Mouse (Mus musculus) ES-Bruce4 (cell line): Measurements from ENCODE around the gene Dlg1.

Source experiments
- EP300 ChIP-seq: IDR thresholded peaks from 2 replicates; pipeline ENCODE4 v1.6.1; 2011; ENCODE audit warnings: low read depth, low read length; ENCODE audit not compliant: insufficient read depth
- POLR2A ChIP-seq: IDR thresholded peaks from one replicate; pipeline ENCODE4 v1.8.1; 2011; ENCODE audit warnings: low read length; ENCODE audit not compliant: insufficient read depth

DNA sequence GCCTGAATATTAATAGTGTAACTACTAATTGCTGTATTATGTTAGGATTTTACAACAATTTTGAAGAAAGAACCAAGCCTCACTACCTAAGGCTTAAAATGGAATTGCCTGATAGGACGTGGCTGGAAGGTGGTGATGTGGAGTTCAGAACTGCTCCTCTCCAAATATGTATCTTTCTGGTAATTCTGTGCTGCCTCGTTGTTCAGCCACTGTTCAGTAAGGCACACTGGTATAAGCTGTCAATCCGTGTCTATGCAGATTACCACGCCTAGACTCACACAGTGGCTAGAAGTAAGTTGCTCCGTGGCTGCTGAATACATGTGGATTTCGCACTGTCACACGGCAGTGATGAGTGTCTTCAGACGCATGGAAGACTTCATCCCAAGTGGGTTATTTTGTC is 210.5 kb downstream of the Dlg1 start:
- TF ChIP-seq EP300 (no peak), POLR2A (no peak)
